Mouse (Mus musculus): ENCODE measurements at regions not wholly inside any gene's neighbourhood (a gene's known extent, or its start where the extent isn't known, plus 50 kb on each side); places are given as distances from the start of the nearest gene placed in this dataset.
"Not testable (repeated sequence)": the region's sequence is repeated elsewhere in the genome, so short reads cannot be mapped to it uniquely, and the experiment has no call there.

- DNase-seq: no peak
Observed at GRCm38 (mm10) chr7:69167456-69167855, 418.4 kb upstream of the Arrdc4 start.

GRCm38 (mm10) chr7:69161916-69162315 is 412.9 kb upstream of the Arrdc4 start:
- no peak for DNase-seq

GRCm38 (mm10) chr7:69142351-69142750 is 393.3 kb upstream of the Arrdc4 start:
- DNase-seq: no peak

GRCm38 (mm10) chr7:69133441-69133840 is 384.4 kb upstream of the Arrdc4 start:
- no peak for DNase-seq

GRCm38 (mm10) chr7:69101770-69102169 is 352.7 kb upstream of the Arrdc4 start:
- DNase-seq: not testable (repeated sequence)

- no peak for DNase-seq
Observed at GRCm38 (mm10) chr7:69097587-69098095, 348.6 kb upstream of the Arrdc4 start.

- DNase-seq: no peak
Observed at GRCm38 (mm10) chr7:69074780-69075179, 325.7 kb upstream of the Arrdc4 start.

GRCm38 (mm10) chr7:69062994-69063393 is 314.0 kb upstream of the Arrdc4 start:
- DNase-seq: no peak

- no peak for DNase-seq
Observed at GRCm38 (mm10) chr7:69062506-69062905, 313.5 kb upstream of the Arrdc4 start.

GRCm38 (mm10) chr7:69062094-69062493 is 313.1 kb upstream of the Arrdc4 start:
- no peak for DNase-seq

GRCm38 (mm10) chr7:69061242-69061641 is 312.2 kb upstream of the Arrdc4 start:
- no peak for DNase-seq

- DNase-seq: no peak
Observed at GRCm38 (mm10) chr7:69016575-69016974, 267.5 kb upstream of the Arrdc4 start.

GRCm38 (mm10) chr7:69015047-69015446 is 266.0 kb upstream of the Arrdc4 start:
- no peak for DNase-seq

GRCm38 (mm10) chr7:69007237-69007636 is 258.2 kb upstream of the Arrdc4 start:
- DNase-seq: no peak

- DNase-seq: no peak
Observed at GRCm38 (mm10) chr7:68988061-68988460, 239.0 kb upstream of the Arrdc4 start.

GRCm38 (mm10) chr7:68983937-68984336 is 234.9 kb upstream of the Arrdc4 start:
- no peak for DNase-seq

GRCm38 (mm10) chr7:68982914-68983502 is 234.0 kb upstream of the Arrdc4 start:
- DNase-seq: no peak

GRCm38 (mm10) chr7:68978576-68978975 is 229.5 kb upstream of the Arrdc4 start:
- DNase-seq: no peak

GRCm38 (mm10) chr7:68976813-68977752 is 228.0 kb upstream of the Arrdc4 start:
- peak; percentile 53 for DNase-seq

GRCm38 (mm10) chr7:68975956-68976355 is 226.9 kb upstream of the Arrdc4 start:
- DNase-seq: no peak

GRCm38 (mm10) chr7:68975580-68975894 is 226.5 kb upstream of the Arrdc4 start:
- no peak for DNase-seq

GRCm38 (mm10) chr7:68974761-68975579 is 225.9 kb upstream of the Arrdc4 start:
- no peak for DNase-seq
